Mouse (Mus musculus) midbrain, embryonic 11.5 days (tissue): Measurements from ENCODE around the gene Tmem109. TPM values are rescaled to one million over a fixed set of nuclear protein-coding genes. Genes with fewer than 3 reads are reported as not detected.

Source experiments
- ATAC-seq: fragments of 200-750 bp; cut with Nextera tagmentation; 2 replicates; pipeline ENCODE4 v1.8.0; 2017; ENCODE audit warnings: moderate TSS enrichment, moderate library complexity; ENCODE audit not compliant: low FRiP score
- DNase-seq: peaks from one replicate; pipeline ENCODE4 v3.0.0; 2015; ENCODE audit warnings: low spot score; ENCODE audit errors: missing footprints
- H3K27ac ChIP-seq: fragments of 300-500 bp; sonication (generic); 2 replicates; pipeline ENCODE4 v1.5.1; 2014; ENCODE audit warnings: low read depth, low read length
- H3K27me3 ChIP-seq: fragments of 300-500 bp; sonication (generic); 2 replicates; pipeline ENCODE4 v1.6.1; 2014; ENCODE audit warnings: mild to moderate bottlenecking, low read length, moderate library complexity, mixed read lengths; ENCODE audit not compliant: control insufficient read depth, insufficient read depth
- H3K36me3 ChIP-seq: fragments of 300-500 bp; sonication (generic); 2 replicates; pipeline ENCODE4 v1.6.1; 2014; ENCODE audit warnings: mild to moderate bottlenecking, low read length, moderate library complexity, mixed read lengths; ENCODE audit not compliant: control insufficient read depth, insufficient read depth
- H3K4me1 ChIP-seq: fragments of 300-500 bp; sonication (generic); 2 replicates; pipeline ENCODE4 v1.6.1; 2014; ENCODE audit warnings: low read length; ENCODE audit not compliant: control insufficient read depth, insufficient read depth
- H3K4me2 ChIP-seq: fragments of 300-500 bp; sonication (generic); 2 replicates; pipeline ENCODE4 v1.6.1; 2014; ENCODE audit warnings: mild to moderate bottlenecking, moderate library complexity
- H3K4me3 ChIP-seq: fragments of 300-500 bp; sonication (generic); 2 replicates; pipeline ENCODE4 v1.5.1; 2014; ENCODE audit warnings: low read depth, low read length
- H3K9ac ChIP-seq: fragments of 300-500 bp; sonication (generic); 2 replicates; pipeline ENCODE4 v1.6.1; 2014; ENCODE audit warnings: low read length
- H3K9me3 ChIP-seq: fragments of 300-500 bp; sonication (generic); 2 replicates; pipeline ENCODE4 v1.6.1; 2016; ENCODE audit warnings: low read length; ENCODE audit not compliant: control insufficient read depth
- WGBS: fragments of 180-500 bp; shearing (Covaris S2); extraction: QIAGEN DNeasy Blood & Tissue Kit; methylation state at CpG from one replicate; pipeline ENCODE4 v1.1.7; 2014; 5-methylcytosine and 5-hydroxymethylcytosine counted together
- polyA plus RNA-seq: library from polyadenylated mRNA; unstranded; fragments of >200 nt; fragmentation: Nextera tagmentation; extraction: Ambion mirVana; gene quantifications from 2 replicates; pipeline ENCODE4 v1.2.1, GENCODE M21; 2014

Tmem109 gene
- polyA plus RNA-seq, 1 experiment from 2014 or later, result 41.2 TPM

DNA sequence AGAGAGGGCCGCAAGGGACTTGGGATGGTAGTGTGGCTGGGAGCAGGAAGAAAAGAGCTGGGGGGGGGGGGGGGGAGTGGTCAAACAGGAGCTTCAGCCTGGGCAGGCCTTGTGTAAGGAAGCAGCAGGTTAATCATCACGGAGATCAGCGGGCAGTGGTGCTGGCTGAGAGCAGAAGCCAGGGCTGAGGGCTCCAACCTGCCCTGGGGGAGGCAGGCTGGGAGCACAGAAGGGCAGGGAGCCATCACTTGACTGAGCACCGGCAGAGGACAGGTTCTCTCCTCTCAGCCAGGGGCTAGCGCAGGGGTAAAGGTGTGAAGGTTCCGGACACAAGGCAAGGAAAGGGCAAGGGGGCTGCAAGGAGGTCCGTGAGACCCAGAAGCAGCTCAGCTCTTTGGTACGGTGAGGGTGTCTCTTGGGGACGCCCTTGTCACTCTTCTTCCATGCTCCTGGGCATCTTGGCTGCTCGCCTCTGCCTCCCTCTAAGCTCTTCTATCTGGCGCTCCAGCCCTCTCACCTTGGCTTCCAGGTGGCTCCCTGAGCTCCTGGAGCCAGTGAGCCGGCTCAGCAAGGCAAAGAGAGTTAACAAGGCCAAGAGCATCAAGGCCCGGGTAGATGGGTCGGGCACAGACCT is 10.4 kb downstream of the Tmem109 start:
- H3K36me3 ChIP-seq, result peaks cover 17% of the 10 kb centered on the region
- no peak overlapping the region for H3K4me2 ChIP-seq
- no peaks in the 10 kb centered on the region for H3K9me3 ChIP-seq
- H3K4me3 ChIP-seq, result no peak overlapping the region
- H3K4me1 ChIP-seq, result peaks cover 17% of the 10 kb centered on the region
- no peaks in the 10 kb centered on the region for H3K27me3 ChIP-seq
- no peak overlapping the region for H3K27ac ChIP-seq
- H3K9ac ChIP-seq, result no peak overlapping the region
- WGBS, result 78% methylated on average over 14 of the region's 14 CpGs
- DNase-seq (no peak), ATAC-seq (no peak)

GRCm38 (mm10) chr19:10870676-10871075 is 11.1 kb downstream of the Tmem109 start:
- no peak overlapping the region for H3K27ac ChIP-seq
- no peak overlapping the region for H3K4me3 ChIP-seq
- no peak overlapping the region for H3K9ac ChIP-seq
- peaks cover 17% of the 10 kb centered on the region for H3K4me1 ChIP-seq
- H3K27me3 ChIP-seq, result no peaks in the 10 kb centered on the region
- DNase-seq (no peak), ATAC-seq (no peak)
- 89% methylated on average over 3 of the region's 3 CpGs for WGBS
- no peak overlapping the region for H3K4me2 ChIP-seq
- no peaks in the 10 kb centered on the region for H3K9me3 ChIP-seq
- peaks cover 21% of the 10 kb centered on the region for H3K36me3 ChIP-seq

DNA sequence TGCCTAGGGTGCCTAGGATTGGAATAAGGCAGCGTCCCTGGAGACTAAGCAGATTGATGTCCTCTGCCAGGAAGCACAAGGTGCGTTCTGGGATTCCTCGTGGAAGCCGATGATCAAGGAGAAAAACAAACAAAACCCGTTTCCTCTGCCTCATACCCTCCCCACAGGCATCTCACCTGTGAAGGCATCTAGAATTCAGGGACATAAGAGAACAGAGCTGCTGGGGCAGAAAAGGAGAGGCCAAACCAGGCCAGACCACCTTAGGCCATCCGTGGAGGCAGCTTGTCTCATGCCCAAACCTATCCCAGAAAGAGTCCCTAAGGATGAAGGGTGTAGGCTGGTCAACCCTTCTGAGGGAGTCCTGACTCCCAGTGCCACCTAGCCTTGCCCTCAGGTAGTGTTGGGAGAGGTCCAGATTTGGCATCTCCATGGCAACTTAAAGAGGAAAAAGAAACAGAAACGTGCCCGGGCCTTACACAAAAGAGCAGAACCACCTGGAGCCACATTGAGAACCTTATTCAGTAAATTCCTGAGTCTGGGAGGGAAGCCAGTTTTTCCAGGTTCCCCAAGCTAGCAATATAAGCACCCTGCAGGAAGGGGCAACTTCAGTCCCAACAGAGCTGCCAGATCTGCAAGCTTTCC is 11.8 kb downstream of the Tmem109 start, which contains the start of gene Tmem132a:
TSS of gene Tmem132a (minus strand) at position 55 of the 642 bp plus-strand sequence.
- 6% methylated on average over 8 of the region's 8 CpGs for WGBS
- Histone ChIP-seq H3K36me3 (peaks cover 28% of the 10 kb centered on the region), H3K27ac (peak within 1 kb of the TSS; percentile 93), H3K4me2 (peak within 1 kb of the TSS; percentile 90), H3K9me3 (no peaks in the 10 kb centered on the region), H3K27me3 (no peaks in the 10 kb centered on the region), H3K4me1 (peaks cover 17% of the 10 kb centered on the region), H3K9ac (peak within 1 kb of the TSS; percentile 96), H3K4me3 (peak within 1 kb of the TSS; percentile 86)
- no peak for DNase-seq
- peak; percentile 53 for ATAC-seq

- Histone ChIP-seq H3K9ac (peak overlapping the region; percentile 96), H3K4me2 (peak overlapping the region; percentile 90), H3K27me3 (no peaks in the 10 kb centered on the region), H3K36me3 (peaks cover 32% of the 10 kb centered on the region), H3K4me3 (peak overlapping the region; percentile 86), H3K27ac (peak overlapping the region; percentile 93), H3K9me3 (no peaks in the 10 kb centered on the region), H3K4me1 (peaks cover 17% of the 10 kb centered on the region)
- WGBS, result under 1% methylated on average over 43 of the region's 43 CpGs
- ATAC-seq, result peak; percentile 95
- DNase-seq, result peak; percentile 98
Measured at GRCm38 (mm10) chr19:10869241-10869885, 12.4 kb downstream of the Tmem109 start.

DNA sequence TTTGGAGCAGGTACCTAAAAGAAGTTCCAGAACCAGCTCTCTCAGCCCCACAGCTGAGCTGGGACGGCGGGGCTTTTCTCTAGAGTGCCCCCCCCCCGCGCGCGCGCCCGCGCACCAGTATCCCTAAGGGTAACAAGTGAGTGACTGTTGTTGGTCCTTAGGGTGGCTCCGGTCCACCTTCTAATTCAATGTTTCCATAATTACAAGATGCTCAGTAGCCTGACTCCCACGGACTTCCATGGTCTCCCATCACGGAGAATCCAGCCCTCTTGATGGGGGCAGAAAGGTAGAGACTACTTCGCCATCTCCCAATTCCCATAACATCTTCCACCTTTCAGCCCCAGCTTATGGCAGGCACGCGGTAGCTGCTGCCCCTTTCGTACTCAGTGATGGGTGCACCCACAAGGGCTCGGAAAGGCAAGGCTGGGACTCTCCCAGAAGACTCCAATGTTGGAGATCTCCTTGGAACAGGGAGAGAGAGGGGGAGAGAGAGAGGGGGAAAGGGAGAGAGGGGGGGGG is 13.1 kb downstream of the Tmem109 start:
- Histone ChIP-seq H3K4me3 (peak overlapping the region; percentile 86), H3K9me3 (no peaks in the 10 kb centered on the region), H3K27me3 (no peaks in the 10 kb centered on the region), H3K4me1 (peaks cover 17% of the 10 kb centered on the region), H3K27ac (0 out of 2 replicates have a peak overlapping the region, but pooled peaks have one; percentile 93), H3K4me2 (peak overlapping the region; percentile 90), H3K36me3 (peaks cover 35% of the 10 kb centered on the region), H3K9ac (peak overlapping the region; percentile 96)
- DNase-seq, result peak; percentile 95
- WGBS, result 1% methylated on average over 17 of the region's 17 CpGs
- ATAC-seq, result peak; percentile 43

DNA sequence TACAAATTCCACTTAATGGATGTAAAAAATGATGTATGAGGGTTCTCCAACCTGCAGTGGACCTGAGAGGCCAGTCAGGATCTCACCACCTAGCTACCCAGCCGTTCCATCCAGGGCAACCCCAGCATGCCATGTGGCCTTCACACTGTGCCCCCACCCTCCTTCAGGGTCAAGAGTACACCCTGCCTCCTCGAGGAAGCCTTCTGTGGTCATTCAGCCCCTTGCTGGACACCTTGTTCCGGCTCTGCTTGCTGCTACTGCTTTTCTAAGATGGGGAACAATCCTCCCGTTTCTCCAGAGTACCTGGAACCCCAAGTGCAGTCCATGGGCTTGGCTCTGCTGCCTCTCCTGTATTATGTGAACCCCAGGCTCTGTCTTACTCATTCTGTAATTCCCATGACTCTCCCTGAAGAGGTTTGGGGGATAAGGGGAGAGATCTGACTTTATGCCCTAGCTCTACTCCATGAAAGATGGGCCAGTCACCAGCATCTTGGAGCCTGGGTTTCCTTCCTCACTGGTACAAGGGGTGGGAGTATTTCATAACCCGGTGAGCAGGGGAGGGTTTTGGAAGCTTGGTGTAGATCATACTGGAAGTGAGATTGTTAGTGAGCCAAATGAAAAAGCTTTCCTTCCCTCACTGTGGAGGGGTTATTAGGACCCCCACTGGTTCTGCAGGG is 13.7 kb downstream of the Tmem109 start:
- no peaks in the 10 kb centered on the region for H3K27me3 ChIP-seq
- DNase-seq (no peak), ATAC-seq (no peak)
- H3K36me3 ChIP-seq, result peaks cover 31% of the 10 kb centered on the region
- H3K27ac ChIP-seq, result no peak overlapping the region
- H3K4me3 ChIP-seq, result peak overlapping the region; percentile 86
- 40% methylated on average over 5 of the region's 5 CpGs for WGBS
- no peaks in the 10 kb centered on the region for H3K9me3 ChIP-seq
- H3K9ac ChIP-seq, result peak overlapping the region; percentile 96
- peaks cover 17% of the 10 kb centered on the region for H3K4me1 ChIP-seq
- H3K4me2 ChIP-seq, result peak overlapping the region; percentile 90

GRCm38 (mm10) chr19:10866351-10866750 is 15.4 kb downstream of the Tmem109 start:
- no peaks in the 10 kb centered on the region for H3K27me3 ChIP-seq
- peaks cover 39% of the 10 kb centered on the region for H3K36me3 ChIP-seq
- H3K9ac ChIP-seq, result no peak overlapping the region
- no peak for DNase-seq
- H3K4me1 ChIP-seq, result peaks cover 17% of the 10 kb centered on the region
- ATAC-seq, result no peak
- H3K4me3 ChIP-seq, result no peak overlapping the region
- no peak overlapping the region for H3K27ac ChIP-seq
- no peak overlapping the region for H3K4me2 ChIP-seq
- no peaks in the 10 kb centered on the region for H3K9me3 ChIP-seq
- WGBS, result 92% methylated on average over 13 of the region's 13 CpGs

- Histone ChIP-seq H3K4me3 (no peak overlapping the region), H3K4me2 (no peak overlapping the region), H3K27me3 (no peaks in the 10 kb centered on the region), H3K27ac (no peak overlapping the region), H3K36me3 (peaks cover 57% of the 10 kb centered on the region), H3K4me1 (no peaks in the 10 kb centered on the region), H3K9ac (no peak overlapping the region), H3K9me3 (no peaks in the 10 kb centered on the region)
- 51% methylated on average over 22 of the region's 22 CpGs for WGBS
- ATAC-seq (peak; percentile 13; the same call in 1 of the 2 replicates), DNase-seq (no peak)
Measured at GRCm38 (mm10) chr19:10860072-10860497, 21.7 kb downstream of the Tmem109 start.
